Mouse (Mus musculus) ovary, adult 18-20 months (tissue): ENCODE results near the gene Vmn1r221.
"Not testable (repeated sequence)": the region's sequence is repeated elsewhere in the genome, so short reads cannot be mapped to it uniquely, and the experiment has no call there.

Experiments
- DNase-seq: peaks from one replicate; pipeline ENCODE4 v3.0.0; 2022; ENCODE audit warnings: low spot score, mixed read lengths

Vmn1r221 gene

GRCm38 (mm10) chr13:23213827-23214226, at the start of gene Vmn1r221:
Gene Vmn1r221 (plus strand): TSS chr13:23214127.
- not testable (repeated sequence) for DNase-seq

GRCm38 (mm10) chr13:23166471-23166870, 47.5 kb upstream of the Vmn1r221 start:
- not testable (repeated sequence) for DNase-seq

GRCm38 (mm10) chr13:23187875-23188274, 26.1 kb upstream of the Vmn1r221 start, which contains the start of gene Vmn1r220:
Gene Vmn1r220 (minus strand): TSS chr13:23187975.
- DNase-seq: no peak

- not testable (repeated sequence) for DNase-seq
Measured at GRCm38 (mm10) chr13:23203885-23204284, 10.0 kb upstream of the Vmn1r221 start.

GRCm38 (mm10) chr13:23235847-23236246, 21.9 kb downstream of the Vmn1r221 start, which contains the start of gene Vmn1r222:
Gene Vmn1r222 (minus strand): TSS chr13:23235947.
- DNase-seq: not testable (repeated sequence)

GRCm38 (mm10) chr13:23246834-23247233, 32.9 kb downstream of the Vmn1r221 start, which contains the start of gene Vmn1r223:
Gene Vmn1r223 (plus strand): TSS chr13:23247134.
- DNase-seq: not testable (repeated sequence)

GRCm38 (mm10) chr13:23258546-23259048, 44.7 kb downstream of the Vmn1r221 start:
- DNase-seq: no peak

- DNase-seq: not testable (repeated sequence)
Measured at GRCm38 (mm10) chr13:23268606-23269005, 54.7 kb downstream of the Vmn1r221 start.

- not testable (repeated sequence) for DNase-seq
Measured at GRCm38 (mm10) chr13:23269127-23269526, 55.2 kb downstream of the Vmn1r221 start.

- no peak for DNase-seq
Measured at GRCm38 (mm10) chr13:23269681-23270080, 55.8 kb downstream of the Vmn1r221 start.

- DNase-seq: no peak
Measured at GRCm38 (mm10) chr13:23270321-23271101, 56.6 kb downstream of the Vmn1r221 start.
